9 mouse cellular contexts compared by ENCODE assay signal in genomic region chr4:108937848-108938771, GRCm38 (mm10). TPM values are rescaled to one million over a fixed set of nuclear protein-coding genes. Genes with fewer than 3 reads are reported as not detected.
A peak's percentile ranks its signal among the peaks of the same experiment; 100 is the strongest.
DNase-seq lines count a peak whose midpoint lies in the region; ATAC-seq and TF ChIP-seq lines count a peak whose summit lies in the region.
"Had no signal": no experiment of that assay in that cellular context is flagged by ENCODE, and none has a peak within 500 bp of the region (broad histone marks: within the 10 kb centered on the region; RNA-seq: fewer than 3 reads in every experiment).

No protein-coding gene starts in this region.

- no peak overlapping the region for H3K27ac ChIP-seq in lung, embryonic 14.5 days (ENCODE audit: low read depth)

- no peaks in the 10 kb centered on the region for H3K9me3 ChIP-seq in lung, embryonic 14.5 days (ENCODE audit: low read depth, low read length)

- 65% methylated on average over 12 of the region's 12 CpGs for WGBS in lung, embryonic 14.5 days

- H3K27me3 ChIP-seq in lung, embryonic 14.5 days (ENCODE audit: insufficient read depth, low read length), result no peaks in the 10 kb centered on the region

- H3K4me3 ChIP-seq in lung, embryonic 14.5 days (ENCODE audit: low read depth, low read length), result no peak overlapping the region

- no peaks in the 10 kb centered on the region for H3K4me1 ChIP-seq in lung, embryonic 14.5 days (ENCODE audit: insufficient read depth)

- DNase-seq in lung, embryonic 14.5 days, result peak; percentile 36
- DNase-seq in lung, adult 18-20 months, result no peak
- DNase-seq in cerebellum, postnatal 36 days, result peak; percentile 53 to 56
- DNase-seq in layer of hippocampus, postnatal 14 days (ENCODE audit: low spot score in 2 of 2), result peak; percentile 33 to 39
- DNase-seq in retina, postnatal 1 day, result peak; percentile 82
- DNase-seq in kidney, adult 8-10 months, result no peak
- DNase-seq in gastrocnemius, postnatal 4 days (ENCODE audit: low spot score in 2 of 2), result no peak

- no peak overlapping the region for H3K9ac ChIP-seq in lung, embryonic 14.5 days

- no peak for ATAC-seq in lung, embryonic 14.5 days (ENCODE audit: insufficient read depth)
- no peak for ATAC-seq in erythroblast, adult 5-6 weeks (replicated peaks; ENCODE audit: low FRiP score, poor library complexity, severe bottlenecking)

- H3K36me3 ChIP-seq in lung, embryonic 14.5 days (ENCODE audit: insufficient read depth), result no peaks in the 10 kb centered on the region

- no peak overlapping the region for H3K4me2 ChIP-seq in lung, embryonic 14.5 days

- TF ChIP-seq CTCF in lung, embryonic 14.5 days (IDR thresholded peaks at IDR 0.05; ENCODE audit: low read depth), result no peak

RNA-seq across cellular contexts. Expression of gene Rab3b, which starts 59.2 kb away (rescaled TPM):
- polyA plus RNA-seq in lung, embryonic 14.5 days (2014; fragmentation: Nextera tagmentation; extraction: Ambion mirVana), result 6.3 and 8.0 TPM in 2 replicates
- total RNA-seq in layer of hippocampus, postnatal 14 days (2021), result 10 to 100 TPM; 45.9 to 54.2 TPM
- total RNA-seq in gastrocnemius, postnatal 4 days (2021), result 1 to 10 TPM in 1 of 2 experiments, under 1 TPM in 1; 0.98 to 1.0 TPM
- total RNA-seq in erythroblast, adult 5-6 weeks (2015; ENCODE audit: low replicate concordance), result not detected in 2 replicates
- not detected in 2 replicates for total RNA-seq in erythroblast, adult 5-6 weeks (2017; ENCODE audit: low replicate concordance)
- total RNA-seq: megakaryocyte-erythroid progenitor cell, adult 5-6 weeks had no signal

Comparison
In these comparisons a context has a peak if more than half of its experiments do, and no peak if none do; other contexts are left out.
1. DNase-seq: peak in lung, embryonic 14.5 days (single experiment), cerebellum, postnatal 36 days (2 of 2), layer of hippocampus, postnatal 14 days (2 of 2) and retina, postnatal 1 day (single experiment); none in lung, adult 18-20 months (0 of 2), kidney, adult 8-10 months (0 of 2) and gastrocnemius, postnatal 4 days (0 of 2).
2. RNA of gene Rab3b, which starts 59.2 kb away (total RNA-seq): 45.9 to 54.2 TPM in layer of hippocampus, postnatal 14 days; 0.98 to 1.0 TPM in gastrocnemius, postnatal 4 days and not detected in erythroblast, adult 5-6 weeks; every median in the first group is over 10 times any median in the second.